Mouse (Mus musculus) forebrain, embryonic 13.5 days (tissue): ENCODE data around the gene Ascl4. TPM values are rescaled to one million over a fixed set of nuclear protein-coding genes. Genes with fewer than 3 reads are reported as not detected.

Experiments used
- ATAC-seq: fragments of 200-750 bp; cut with Nextera tagmentation; 2 replicates; pipeline ENCODE4 v1.8.0; 2017
- H3K27ac ChIP-seq: fragments of 300-500 bp; sonication (generic); 2 replicates; pipeline ENCODE4 v1.5.1; 2015; ENCODE audit warnings: inconsistent platforms, mild to moderate bottlenecking, moderate library complexity
- H3K27me3 ChIP-seq: fragments of 300-500 bp; sonication (generic); 2 replicates; pipeline ENCODE4 v1.6.1; 2015; ENCODE audit warnings: mild to moderate bottlenecking, inconsistent platforms
- H3K36me3 ChIP-seq: fragments of 300-500 bp; sonication (generic); 2 replicates; pipeline ENCODE4 v1.6.1; 2015; ENCODE audit warnings: mild to moderate bottlenecking, inconsistent platforms; ENCODE audit not compliant: poor library complexity, severe bottlenecking
- H3K4me1 ChIP-seq: fragments of 300-500 bp; sonication (generic); 2 replicates; pipeline ENCODE4 v1.6.1; 2015; ENCODE audit warnings: inconsistent platforms
- H3K4me2 ChIP-seq: fragments of 300-500 bp; sonication (generic); 2 replicates; pipeline ENCODE4 v1.6.1; 2015; ENCODE audit warnings: inconsistent platforms, mild to moderate bottlenecking, moderate library complexity
- H3K4me3 ChIP-seq: fragments of 300-500 bp; sonication (generic); 2 replicates; pipeline ENCODE4 v1.5.1; 2015; ENCODE audit warnings: mild to moderate bottlenecking, inconsistent platforms
- H3K9ac ChIP-seq: fragments of 300-500 bp; sonication (generic); 2 replicates; pipeline ENCODE4 v1.6.1; 2015; ENCODE audit warnings: mild to moderate bottlenecking, inconsistent platforms
- H3K9me3 ChIP-seq: fragments of 300-500 bp; sonication (generic); replicated peaks from 2 replicates; pipeline ENCODE4 v1.6.1; 2016; ENCODE audit warnings: inconsistent platforms
- WGBS: fragments of 180-500 bp; shearing (Covaris S2); methylation state at CpG from one replicate; pipeline ENCODE4 v1.1.7; 2015; 5-methylcytosine and 5-hydroxymethylcytosine counted together
- polyA plus RNA-seq: library from polyadenylated mRNA; unstranded; fragments of >200 nt; fragmentation: Nextera tagmentation; extraction: Ambion mirVana; gene quantifications from 2 replicates; pipeline ENCODE4 v1.2.1, GENCODE M21; 2015

The Ascl4 gene
- polyA plus RNA-seq, 1 experiment from 2014 or later: 0.41 TPM

DNA sequence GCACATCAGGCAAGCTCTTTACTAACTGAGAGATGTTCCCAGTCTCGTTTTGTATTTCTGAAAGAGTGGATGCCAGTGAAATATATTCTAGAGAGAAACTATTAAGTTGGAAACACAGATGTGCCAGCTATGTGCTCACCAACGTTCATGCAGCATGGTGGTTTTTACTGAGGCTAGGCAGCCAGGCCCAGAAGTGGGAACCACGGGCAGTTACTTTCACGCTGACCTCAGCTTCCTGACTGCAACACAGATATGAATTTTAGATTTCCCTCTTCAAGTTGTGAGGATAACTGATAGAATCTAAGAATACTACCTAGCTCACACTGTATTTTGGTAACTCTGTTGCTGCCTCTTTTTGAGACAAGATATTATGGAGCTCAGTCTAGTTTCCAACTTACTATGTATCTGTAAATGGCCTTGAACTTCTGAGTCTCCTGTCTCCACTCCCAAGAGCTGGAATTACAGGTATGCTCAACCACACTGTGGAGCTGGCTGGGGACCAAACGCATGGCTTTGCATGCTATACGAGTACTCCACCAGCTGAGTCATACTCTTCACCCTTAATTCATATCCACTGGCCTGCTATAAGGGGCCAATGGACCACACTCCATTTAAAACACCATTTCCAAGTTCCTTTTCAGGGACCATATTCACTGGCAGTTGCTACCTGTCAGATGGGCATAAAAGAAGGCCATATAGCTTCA is 62.1 kb downstream of the Ascl4 start:
- Histone ChIP-seq H3K27ac (no peak overlapping the region), H3K4me3 (no peak overlapping the region), H3K9me3 (no peaks in the 10 kb centered on the region), H3K27me3 (no peaks in the 10 kb centered on the region), H3K4me2 (no peak overlapping the region), H3K9ac (no peak overlapping the region), H3K36me3 (no peaks in the 10 kb centered on the region), H3K4me1 (no peaks in the 10 kb centered on the region)
- 88% methylated on average over 6 of the region's 6 CpGs for WGBS
- no peak for ATAC-seq

DNA sequence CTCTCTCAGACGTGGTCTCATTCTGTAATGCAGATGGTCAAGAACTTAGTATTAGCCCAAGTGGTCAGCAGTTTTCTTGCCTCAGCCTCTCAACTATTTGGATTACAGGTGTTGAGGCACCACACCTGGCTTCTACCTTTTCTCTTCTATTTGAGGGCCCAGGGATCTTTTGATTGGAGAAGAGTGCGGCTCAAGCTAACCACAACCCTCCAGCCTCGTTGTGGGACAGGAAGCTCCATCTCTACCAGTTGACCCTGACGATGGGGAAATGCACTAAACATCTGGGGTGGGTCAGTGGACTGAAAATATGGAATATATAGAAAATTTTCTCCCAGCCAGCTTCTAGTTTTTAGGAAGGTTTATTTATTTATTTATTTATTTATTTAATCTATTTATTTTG is 64.9 kb downstream of the Ascl4 start:
- WGBS: 81% methylated on average over 4 of the region's 4 CpGs
- Histone ChIP-seq H3K4me2 (no peak overlapping the region), H3K27ac (no peak overlapping the region), H3K36me3 (no peaks in the 10 kb centered on the region), H3K4me3 (no peak overlapping the region), H3K27me3 (no peaks in the 10 kb centered on the region), H3K9me3 (no peaks in the 10 kb centered on the region), H3K4me1 (no peaks in the 10 kb centered on the region), H3K9ac (no peak overlapping the region)
- ATAC-seq: no peak

DNA sequence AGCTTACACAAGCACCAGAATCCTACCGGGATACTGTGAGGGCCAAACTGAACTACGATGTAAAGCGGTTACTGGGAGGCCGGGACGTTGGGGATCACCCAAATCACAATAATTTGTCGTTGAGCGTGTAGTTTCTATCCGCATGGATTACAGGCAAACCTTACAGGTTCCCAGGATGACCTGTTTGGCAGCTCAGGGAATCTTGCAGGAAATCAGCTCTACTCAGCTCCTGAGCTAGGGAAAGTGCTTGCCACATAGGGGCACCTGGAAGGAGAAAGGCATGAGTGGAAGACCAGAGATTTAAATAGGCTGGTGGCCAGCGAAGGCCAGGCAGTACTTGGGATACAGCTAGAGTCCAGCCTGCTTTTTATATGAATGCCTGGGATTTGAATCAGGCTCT is 66.4 kb downstream of the Ascl4 start:
- Histone ChIP-seq H3K4me3 (no peak overlapping the region), H3K9ac (no peak overlapping the region), H3K27ac (no peak overlapping the region), H3K4me1 (no peaks in the 10 kb centered on the region), H3K4me2 (no peak overlapping the region), H3K9me3 (no peaks in the 10 kb centered on the region), H3K36me3 (no peaks in the 10 kb centered on the region), H3K27me3 (no peaks in the 10 kb centered on the region)
- WGBS: 91% methylated on average over 9 of the region's 9 CpGs
- ATAC-seq: no peak

DNA sequence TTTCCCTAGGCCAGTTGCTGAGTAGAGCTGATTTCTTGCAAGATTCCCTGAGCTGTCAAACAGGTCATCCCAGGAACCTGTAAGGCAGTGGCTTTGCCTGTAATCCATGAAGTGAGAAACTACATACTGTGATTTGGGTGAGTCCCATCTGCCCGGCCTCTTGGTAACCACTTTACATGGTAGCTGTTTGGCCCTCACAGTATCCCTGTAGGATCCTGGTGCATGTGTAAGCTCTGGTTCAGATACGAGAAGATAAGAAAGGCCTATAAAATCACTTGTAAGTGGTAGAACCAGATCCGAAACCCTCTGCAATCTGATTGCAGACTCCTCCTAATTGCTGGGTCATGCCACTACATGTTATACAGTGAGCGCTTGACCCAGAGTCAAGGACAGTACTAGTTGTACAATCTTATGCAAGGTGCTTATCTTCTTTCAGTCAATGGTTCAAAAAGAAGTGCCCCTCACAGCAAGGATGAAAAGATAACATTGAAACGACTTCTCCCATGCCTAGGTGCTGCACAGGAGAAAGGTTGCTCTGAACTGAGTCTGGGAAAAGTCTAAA is 67.1 kb downstream of the Ascl4 start:
- no peak for ATAC-seq
- 88% methylated on average over 5 of the region's 5 CpGs for WGBS
- no peaks in the 10 kb centered on the region for H3K27me3 ChIP-seq
- H3K27ac ChIP-seq: no peak overlapping the region
- H3K4me3 ChIP-seq: no peak overlapping the region
- H3K36me3 ChIP-seq: no peaks in the 10 kb centered on the region
- no peak overlapping the region for H3K9ac ChIP-seq
- H3K4me1 ChIP-seq: no peaks in the 10 kb centered on the region
- no peaks in the 10 kb centered on the region for H3K9me3 ChIP-seq
- no peak overlapping the region for H3K4me2 ChIP-seq

Other genes with a start within 250 kb of the Ascl4 start
- 79.9 and 86.4 TPM in 2 replicates for gene Pwp1, start 98.2 kb upstream of the Ascl4 start, polyA plus RNA-seq
- 18.5 and 20.1 TPM in 2 replicates for gene Prdm4, start 10.5 kb upstream of the Ascl4 start, polyA plus RNA-seq
- gene Rtcb, start 30.1 kb downstream of the Ascl4 start, polyA plus RNA-seq: 185 and 201 TPM in 2 replicates
- gene Bpifc, start 84.2 kb downstream of the Ascl4 start, polyA plus RNA-seq: not detected in 2 replicates
- gene Fbxo7, start 94.3 kb downstream of the Ascl4 start, polyA plus RNA-seq: 13.3 and 14.8 TPM in 2 replicates